In the genomic region with DNA sequence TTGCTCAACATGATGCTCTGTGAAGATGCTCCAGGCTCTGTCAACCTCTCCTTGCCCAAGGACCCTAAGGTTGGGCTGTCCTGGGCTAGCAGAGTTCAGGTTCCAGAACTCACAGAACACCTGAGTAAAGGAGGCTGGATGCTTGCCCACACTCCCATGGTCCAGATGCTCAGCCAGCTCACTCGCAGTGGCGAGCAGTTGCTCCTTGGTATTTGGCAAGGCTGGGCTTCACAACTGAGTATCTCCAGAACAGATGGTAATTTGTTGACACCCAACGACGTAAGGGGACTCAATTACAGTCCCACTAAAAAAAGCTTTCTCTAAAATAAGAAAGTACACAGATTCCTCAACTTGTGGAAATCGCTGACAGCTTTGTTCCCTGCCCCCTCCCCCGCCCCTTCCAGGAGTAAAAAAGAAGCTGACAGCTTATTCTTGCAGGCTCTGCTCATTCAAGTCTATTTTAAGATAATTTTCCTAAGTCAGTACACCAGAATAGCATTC, we compare ENCODE assay signal across 9 mouse cellular contexts.
DNase-seq lines count a peak whose midpoint lies in the region; ATAC-seq and TF ChIP-seq lines count a peak whose summit lies in the region.
"Had no signal": no experiment of that assay in that cellular context is flagged by ENCODE, and none has a peak within 500 bp of the region (broad histone marks: within the 10 kb centered on the region; RNA-seq: fewer than 3 reads in every experiment).

No protein-coding gene starts in this region.

- peak overlapping the region; percentile 10; the same call in 1 of the 2 replicates for H3K4me2 ChIP-seq in lung, embryonic 16.5 days (ENCODE audit: low read depth, low read length)
- H3K4me2 ChIP-seq in forebrain, postnatal 0 days (ENCODE audit: low read depth): no peak overlapping the region
- H3K4me2 ChIP-seq in limb, embryonic 15.5 days: no peak overlapping the region
- H3K4me2 ChIP-seq in liver, embryonic 11.5 days: no peak overlapping the region
- H3K4me2 ChIP-seq: limb, embryonic 13.5 days had no signal

- H3K27me3 ChIP-seq in lung, embryonic 16.5 days (ENCODE audit: control insufficient read depth, insufficient read depth, low read depth, low read length): no peaks in the 10 kb centered on the region
- H3K27me3 ChIP-seq in forebrain, postnatal 0 days (ENCODE audit: insufficient read depth, low read length): no peaks in the 10 kb centered on the region
- H3K27me3 ChIP-seq in limb, embryonic 15.5 days: no peaks in the 10 kb centered on the region
- no peaks in the 10 kb centered on the region for H3K27me3 ChIP-seq in liver, embryonic 11.5 days (replicated peaks; ENCODE audit: control insufficient read depth, insufficient read depth, low read length)
- H3K27me3 ChIP-seq: limb, embryonic 13.5 days had no signal

- no peak for ATAC-seq in lung, embryonic 16.5 days (ENCODE audit: low read depth)
- peak; percentile 85 for ATAC-seq in forebrain, postnatal 0 days
- ATAC-seq in limb, embryonic 15.5 days (ENCODE audit: insufficient number of reproducible peaks, low FRiP score, low TSS enrichment, low read depth): no peak
- ATAC-seq in liver, embryonic 11.5 days (replicated peaks; ENCODE audit: low FRiP score): no peak

- no peak overlapping the region for H3K9ac ChIP-seq in lung, embryonic 16.5 days (ENCODE audit: low read length)
- no peak overlapping the region for H3K9ac ChIP-seq in forebrain, postnatal 0 days
- no peak overlapping the region for H3K9ac ChIP-seq in limb, embryonic 15.5 days
- H3K9ac ChIP-seq in liver, embryonic 11.5 days (ENCODE audit: low read depth, low read length): no peak overlapping the region
- H3K9ac ChIP-seq: limb, embryonic 13.5 days had no signal

- H3K4me3 ChIP-seq in lung, embryonic 16.5 days (ENCODE audit: low read length): no peak overlapping the region
- no peak overlapping the region for H3K4me3 ChIP-seq in forebrain, postnatal 0 days (ENCODE audit: low read depth, low read length)
- H3K4me3 ChIP-seq in limb, embryonic 15.5 days: no peak overlapping the region
- no peak overlapping the region for H3K4me3 ChIP-seq in liver, embryonic 11.5 days (ENCODE audit: low read depth, low read length)
- H3K4me3 ChIP-seq: limb, embryonic 13.5 days had no signal

- 17% methylated on average over 6 of the region's 6 CpGs for WGBS in lung, embryonic 16.5 days
- 38% methylated on average over 6 of the region's 6 CpGs for WGBS in forebrain, postnatal 0 days
- WGBS in limb, embryonic 15.5 days: 30% methylated on average over 6 of the region's 6 CpGs
- 58% methylated on average over 6 of the region's 6 CpGs for WGBS in liver, embryonic 11.5 days

- no peak for DNase-seq in lung, postnatal 25 days (ENCODE audit: low spot score)
- DNase-seq in forebrain, postnatal 0 days: peak; percentile 80
- DNase-seq in kidney, postnatal 10 days: peak; percentile 34
- no peak for DNase-seq in ovary, postnatal 10 days (ENCODE audit: low spot score)
- no peak for DNase-seq in adrenal gland, postnatal 14 days
- DNase-seq in liver, embryonic 11.5 days (ENCODE audit: low spot score): no peak

- TF ChIP-seq CTCF in forebrain, postnatal 0 days (IDR thresholded peaks at IDR 0.05; ENCODE audit: low read depth): no peak

- H3K4me1 ChIP-seq in lung, embryonic 16.5 days (replicated peaks; ENCODE audit: control insufficient read depth, insufficient read depth, low read length): peaks cover 51% of the 10 kb centered on the region
- H3K4me1 ChIP-seq in forebrain, postnatal 0 days (ENCODE audit: insufficient read depth): peaks cover 23% of the 10 kb centered on the region
- H3K4me1 ChIP-seq in limb, embryonic 15.5 days: peaks cover 46% of the 10 kb centered on the region
- peaks cover 32% of the 10 kb centered on the region for H3K4me1 ChIP-seq in liver, embryonic 11.5 days (replicated peaks; ENCODE audit: control insufficient read depth, insufficient read depth, low read length)

- H3K27ac ChIP-seq in lung, embryonic 16.5 days (ENCODE audit: low read length): peak overlapping the region; percentile 74
- H3K27ac ChIP-seq in forebrain, postnatal 0 days (ENCODE audit: low read depth, low read length): peak overlapping the region; percentile 60
- H3K27ac ChIP-seq in limb, embryonic 15.5 days: peak overlapping the region; percentile 67; the same call in 1 of the 2 replicates
- no peak overlapping the region for H3K27ac ChIP-seq in liver, embryonic 11.5 days (ENCODE audit: low read depth, low read length)
- H3K27ac ChIP-seq: limb, embryonic 13.5 days had no signal

- no peaks in the 10 kb centered on the region for H3K9me3 ChIP-seq in lung, embryonic 16.5 days (ENCODE audit: control insufficient read depth, low read length)
- no peaks in the 10 kb centered on the region for H3K9me3 ChIP-seq in forebrain, postnatal 0 days (ENCODE audit: low read length)
- H3K9me3 ChIP-seq in limb, embryonic 15.5 days: no peaks in the 10 kb centered on the region
- H3K9me3 ChIP-seq in liver, embryonic 11.5 days (ENCODE audit: control insufficient read depth, low read length): no peaks in the 10 kb centered on the region
- H3K9me3 ChIP-seq: limb, embryonic 13.5 days had no signal

- no peaks in the 10 kb centered on the region for H3K36me3 ChIP-seq in lung, embryonic 16.5 days (ENCODE audit: control insufficient read depth, insufficient read depth, low read length)
- no peaks in the 10 kb centered on the region for H3K36me3 ChIP-seq in forebrain, postnatal 0 days (ENCODE audit: insufficient read depth)
- no peaks in the 10 kb centered on the region for H3K36me3 ChIP-seq in limb, embryonic 15.5 days
- H3K36me3 ChIP-seq in liver, embryonic 11.5 days (ENCODE audit: control insufficient read depth, insufficient read depth, low read length): no peaks in the 10 kb centered on the region
- H3K36me3 ChIP-seq: limb, embryonic 13.5 days had no signal

Comparison
In these comparisons a context has a peak if more than half of its experiments do, and no peak if none do; other contexts are left out.
1. DNase-seq: peak in forebrain, postnatal 0 days (single experiment) and kidney, postnatal 10 days (single experiment); none in lung, postnatal 25 days (single experiment), ovary, postnatal 10 days (single experiment), adrenal gland, postnatal 14 days (single experiment) and liver, embryonic 11.5 days (single experiment).